Mouse (Mus musculus): ENCODE results near the gene Hsf4.

Hsf4 gene

GRCm38 (mm10) chr8:105305211-105306145 is 35.9 kb downstream of the Hsf4 start, which contains the start of gene Elmo3:
Elmo3 (plus strand) TSS chr8:105305601.
- DNase-seq (ENCODE audit: low spot score), result no peak

- no peak for DNase-seq (ENCODE audit: low spot score)
These were observed 36.6 kb downstream of the Hsf4 start for GRCm38 (mm10) chr8:105306146-105306691.

GRCm38 (mm10) chr8:105307670-105308069 is 38.1 kb downstream of the Hsf4 start:
- no peak for DNase-seq (ENCODE audit: low spot score)

GRCm38 (mm10) chr8:105308428-105308827 is 38.8 kb downstream of the Hsf4 start:
- DNase-seq (ENCODE audit: low spot score), result no peak

- no peak for DNase-seq (ENCODE audit: low spot score)
These were observed 39.7 kb downstream of the Hsf4 start for GRCm38 (mm10) chr8:105309142-105309847.

- DNase-seq (ENCODE audit: low spot score), result no peak
These were observed 40.5 kb downstream of the Hsf4 start for GRCm38 (mm10) chr8:105310118-105310517.

GRCm38 (mm10) chr8:105311718-105312117 is 42.1 kb downstream of the Hsf4 start:
- no peak for DNase-seq (ENCODE audit: low spot score)

- DNase-seq (ENCODE audit: low spot score), result no peak
These were observed 43.4 kb downstream of the Hsf4 start for GRCm38 (mm10) chr8:105312891-105313481.

- DNase-seq (ENCODE audit: low spot score), result no peak
These were observed 44.2 kb downstream of the Hsf4 start for GRCm38 (mm10) chr8:105313622-105314402.

- DNase-seq (ENCODE audit: low spot score), result no peak
These were observed 45.6 kb downstream of the Hsf4 start for GRCm38 (mm10) chr8:105315073-105315769.

GRCm38 (mm10) chr8:105317941-105318340 is 48.3 kb downstream of the Hsf4 start:
- DNase-seq (ENCODE audit: low spot score), result no peak

- DNase-seq (ENCODE audit: low spot score), result no peak
These were observed 49.1 kb downstream of the Hsf4 start for GRCm38 (mm10) chr8:105318662-105319190.

- DNase-seq (ENCODE audit: low spot score), result peak; percentile 80
These were observed 53.6 kb downstream of the Hsf4 start for GRCm38 (mm10) chr8:105323183-105323582.

Data from c-Kit-positive CD71-positive TER-119-positive erythroid progenitor cells, embryonic 14.5 days (primary cell).